8 mouse cellular contexts compared by ENCODE assay signal in genomic region chr9:57072989-57073789, GRCm38 (mm10). TPM values are rescaled to one million over a fixed set of nuclear protein-coding genes. Genes with fewer than 3 reads are reported as not detected.
DNase-seq lines count a peak whose midpoint lies in the region; ATAC-seq lines count a peak whose summit lies in the region.

No protein-coding gene starts in this region.

- H3K4me2 ChIP-seq in hindbrain, embryonic 15.5 days, result peak overlapping the region; percentile 82

- no peaks in the 10 kb centered on the region for H3K36me3 ChIP-seq in hindbrain, embryonic 15.5 days

- H3K27ac ChIP-seq in hindbrain, embryonic 15.5 days (replicated peaks), result peak overlapping the region; percentile 97

- peak overlapping the region; percentile 65 for H3K9ac ChIP-seq in hindbrain, embryonic 15.5 days

- H3K9me3 ChIP-seq in hindbrain, embryonic 15.5 days, result no peaks in the 10 kb centered on the region

- peak overlapping the region; percentile 83 for H3K4me3 ChIP-seq in hindbrain, embryonic 15.5 days

- H3K27me3 ChIP-seq in hindbrain, embryonic 15.5 days, result no peaks in the 10 kb centered on the region

- peaks cover 41% of the 10 kb centered on the region for H3K4me1 ChIP-seq in hindbrain, embryonic 15.5 days (replicated peaks)

- peak; percentile 78 for ATAC-seq in hindbrain, embryonic 15.5 days (ENCODE audit: low FRiP score, low read depth)

- DNase-seq in T-cell, adult 2 months (ENCODE audit: low spot score), result peak; percentile 97
- DNase-seq in cerebellum, postnatal 36 days, result peak; percentile 90 to 91
- peak; percentile 95 to 98 for DNase-seq in frontal cortex, postnatal 36 days (ENCODE audit: low spot score in 2 of 2)
- DNase-seq in left cerebral cortex, adult 11 months (ENCODE audit: low spot score), result peak; percentile 99
- DNase-seq in lung, postnatal 4 days, result peak; percentile 96 to 99
- DNase-seq in retina, postnatal 7 days (ENCODE audit: low read depth, low spot score), result peak; percentile 97
- peak; percentile 85 for DNase-seq in urinary bladder, adult 2 months (ENCODE audit: low spot score)

- WGBS in hindbrain, embryonic 15.5 days, result under 1% methylated on average over 45 of the region's 54 CpGs

RNA-seq across cellular contexts. Expression of gene Sin3a, which starts 1.3 kb away (rescaled TPM):
- 22.5 and 23.2 TPM in 2 replicates for polyA plus RNA-seq in hindbrain, embryonic 15.5 days (2015; fragmentation: Nextera tagmentation; extraction: Ambion mirVana)
- polyA plus RNA-seq in urinary bladder, adult 2 months (2012; rRNA removed), result 32.3 TPM in 2 replicates

RNA-seq across cellular contexts. Expression of gene Man2c1, which starts 57.3 kb away (rescaled TPM):
- polyA plus RNA-seq in hindbrain, embryonic 15.5 days (2015; fragmentation: Nextera tagmentation; extraction: Ambion mirVana), result 94.9 and 108 TPM in 2 replicates
- 124 and 135 TPM in 2 replicates for polyA plus RNA-seq in urinary bladder, adult 2 months (2012; rRNA removed)

Comparison
In these comparisons a context has a peak if more than half of its experiments do, and no peak if none do; other contexts are left out.
1. Peak in every context shown above with its lines: DNase-seq, ATAC-seq, H3K4me3 ChIP-seq and H3K27ac ChIP-seq.